Mouse (Mus musculus) heart, embryonic 14.5 days (tissue): ENCODE results near the gene Edar. TPM values are rescaled to one million over a fixed set of nuclear protein-coding genes. Genes with fewer than 3 reads are reported as not detected.

ENCODE experiments used
- ATAC-seq: fragments of 200-750 bp; cut with Nextera tagmentation; 2 replicates; pipeline ENCODE4 v1.8.0; 2017; ENCODE audit warnings: low read depth, moderate TSS enrichment; ENCODE audit not compliant: insufficient number of reproducible peaks, insufficient read depth, low FRiP score
- H3K27ac ChIP-seq, 2 experiments: fragments of 200-500 bp in 1 of 2; fragments of 300-500 bp in 1 of 2; sonication (generic) in 1 of 2; replicated peaks in 1 of 2; 2 replicates each; pipeline ENCODE4 v1.5.1; 2012 to 2014; ENCODE audit warnings: low read depth in 2 of 2, low read length in 2 of 2, control low read depth in 1 of 2, mild to moderate bottlenecking in 1 of 2, mixed read lengths in 1 of 2; ENCODE audit not compliant: control insufficient read depth in 1 of 2, insufficient read depth in 1 of 2
- H3K27me3 ChIP-seq: fragments of 300-500 bp; sonication (generic); 2 replicates; pipeline ENCODE4 v1.6.1; 2014; ENCODE audit warnings: mild to moderate bottlenecking, low read length, control low read depth; ENCODE audit not compliant: control insufficient read depth, insufficient read depth
- H3K36me3 ChIP-seq: fragments of 300-500 bp; sonication (generic); 2 replicates; pipeline ENCODE4 v1.6.1; 2014; ENCODE audit warnings: mild to moderate bottlenecking, control low read depth, low read length, mixed read lengths; ENCODE audit not compliant: control insufficient read depth, insufficient read depth
- H3K4me1 ChIP-seq, 2 experiments: fragments of 200-500 bp in 1 of 2; fragments of 300-500 bp in 1 of 2; sonication (generic) in 1 of 2; 2 replicates each; pipeline ENCODE4 v1.6.1; 2012 to 2014; ENCODE audit warnings: low read length in 2 of 2, control low read depth in 1 of 2, mixed read lengths in 1 of 2; ENCODE audit not compliant: control insufficient read depth in 2 of 2, insufficient read depth in 2 of 2
- H3K4me2 ChIP-seq: fragments of 300-500 bp; sonication (generic); 2 replicates; pipeline ENCODE4 v1.6.1; 2014; ENCODE audit warnings: mild to moderate bottlenecking, low read length
- H3K4me3 ChIP-seq, 2 experiments: fragments of 200-500 bp in 1 of 2; fragments of 300-500 bp in 1 of 2; sonication (generic) in 1 of 2; 2 replicates each; pipeline ENCODE4 v1.5.1; 2012 to 2014; ENCODE audit warnings: low read length in 2 of 2, mild to moderate bottlenecking in 2 of 2, control low read depth in 1 of 2, low read depth in 1 of 2, moderate library complexity in 1 of 2; ENCODE audit not compliant: control insufficient read depth in 1 of 2, insufficient read depth in 1 of 2
- H3K9ac ChIP-seq: fragments of 300-500 bp; sonication (generic); 2 replicates; pipeline ENCODE4 v1.6.1; 2014; ENCODE audit warnings: mild to moderate bottlenecking, low read length
- H3K9me3 ChIP-seq: fragments of 300-500 bp; sonication (generic); 2 replicates; pipeline ENCODE4 v1.6.1; 2016; ENCODE audit warnings: low read length, control low read depth; ENCODE audit not compliant: control insufficient read depth
- WGBS: fragments of 180-500 bp; shearing (Covaris S2); extraction: QIAGEN DNeasy Blood & Tissue Kit; methylation state at CpG from one replicate; pipeline ENCODE4 v1.1.7; 2014; 5-methylcytosine and 5-hydroxymethylcytosine counted together
- polyA plus RNA-seq: library from polyadenylated mRNA; unstranded; fragments of >200 nt; fragmentation: Nextera tagmentation; extraction: Ambion mirVana; gene quantifications from 2 replicates; pipeline ENCODE4 v1.2.1, GENCODE M21; 2014

Edar gene
- polyA plus RNA-seq, 1 experiment from 2014 or later: 0.07 TPM

GRCm38 (mm10) chr10:58636431-58637080, 38.9 kb downstream of the Edar start:
- Histone ChIP-seq H3K4me2 (no peak overlapping the region), H3K9ac (no peak overlapping the region), H3K4me1 (peaks cover 11 to 13% of the 10 kb centered on the region in 2 experiments; a peak in 3 of 4 replicates), H3K27me3 (no peaks in the 10 kb centered on the region), H3K9me3 (no peaks in the 10 kb centered on the region), H3K4me3 (no peak overlapping the region), H3K36me3 (no peaks in the 10 kb centered on the region), H3K27ac (no peak overlapping the region)
- WGBS: 58% methylated on average over 7 of the region's 7 CpGs
- no peak; the same call in 1 of the 2 replicates for ATAC-seq

- Histone ChIP-seq H3K27ac (no peak overlapping the region), H3K9ac (no peak overlapping the region), H3K4me3 (no peak overlapping the region), H3K36me3 (no peaks in the 10 kb centered on the region), H3K4me1 (peaks cover 0 to 2% of the 10 kb centered on the region in 2 experiments; a peak in 2 of 4 replicates), H3K27me3 (no peaks in the 10 kb centered on the region), H3K4me2 (no peak overlapping the region), H3K9me3 (no peaks in the 10 kb centered on the region)
- WGBS: 97% methylated on average over 2 of the region's 2 CpGs
- no peak for ATAC-seq
Observed at GRCm38 (mm10) chr10:58633507-58633906, 41.9 kb downstream of the Edar start.

- no peak overlapping the region for H3K4me2 ChIP-seq
- no peak overlapping the region for H3K9ac ChIP-seq
- ATAC-seq: no peak
- peaks cover 3 to 7% of the 10 kb centered on the region in 2 experiments; a peak in 3 of 4 replicates for H3K4me1 ChIP-seq
- H3K4me3 ChIP-seq: no peak overlapping the region
- no peaks in the 10 kb centered on the region for H3K36me3 ChIP-seq
- no peaks in the 10 kb centered on the region for H3K9me3 ChIP-seq
- H3K27me3 ChIP-seq: no peaks in the 10 kb centered on the region
- H3K27ac ChIP-seq: no peak overlapping the region
Observed at GRCm38 (mm10) chr10:58627569-58627968, 47.9 kb downstream of the Edar start.

GRCm38 (mm10) chr10:58624848-58625711, 50.4 kb downstream of the Edar start:
- Histone ChIP-seq H3K27ac (no peak overlapping the region), H3K4me1 (peaks cover 7 to 8% of the 10 kb centered on the region in 2 experiments; a peak in 2 of 4 replicates), H3K27me3 (no peaks in the 10 kb centered on the region)

GRCm38 (mm10) chr10:58619266-58619665, 56.2 kb downstream of the Edar start:
- H3K36me3 ChIP-seq: no peaks in the 10 kb centered on the region
- H3K27me3 ChIP-seq: no peaks in the 10 kb centered on the region
- H3K4me3 ChIP-seq: no peak overlapping the region
- no peak overlapping the region for H3K9ac ChIP-seq
- H3K4me1 ChIP-seq: peaks cover 0 to 5% of the 10 kb centered on the region in 2 experiments; a peak in 1 of 4 replicates
- H3K4me2 ChIP-seq: no peak overlapping the region
- 88% methylated on average over 4 of the region's 4 CpGs for WGBS
- no peak overlapping the region for H3K27ac ChIP-seq
- ATAC-seq: no peak
- H3K9me3 ChIP-seq: no peaks in the 10 kb centered on the region

More at GRCm38 (mm10) chr10:58624848-58625711, 50.4 kb downstream of the Edar start:
- H3K4me2 ChIP-seq: no peak overlapping the region
- H3K36me3 ChIP-seq: no peaks in the 10 kb centered on the region
- no peak for ATAC-seq
- 46% methylated on average over 12 of the region's 12 CpGs for WGBS
- no peak overlapping the region for H3K4me3 ChIP-seq
- no peaks in the 10 kb centered on the region for H3K9me3 ChIP-seq
- H3K9ac ChIP-seq: no peak overlapping the region

- peaks cover 0 to 5% of the 10 kb centered on the region in 2 experiments; a peak in 1 of 4 replicates for H3K4me1 ChIP-seq
- H3K27ac ChIP-seq: no peak overlapping the region
- no peak overlapping the region for H3K4me3 ChIP-seq
- H3K36me3 ChIP-seq: no peaks in the 10 kb centered on the region
- no peaks in the 10 kb centered on the region for H3K9me3 ChIP-seq
- WGBS: 88% methylated on average over 17 of the region's 17 CpGs
- H3K4me2 ChIP-seq: no peak overlapping the region
- no peak for ATAC-seq
- H3K9ac ChIP-seq: no peak overlapping the region
- H3K27me3 ChIP-seq: no peaks in the 10 kb centered on the region
Observed at GRCm38 (mm10) chr10:58618501-58619216, 56.8 kb downstream of the Edar start.

GRCm38 (mm10) chr10:58616565-58616964, 58.9 kb downstream of the Edar start:
- no peaks in the 10 kb centered on the region for H3K36me3 ChIP-seq
- no peak overlapping the region for H3K9ac ChIP-seq
- H3K4me2 ChIP-seq: no peak overlapping the region
- H3K4me3 ChIP-seq: no peak overlapping the region
- ATAC-seq: no peak
- H3K27me3 ChIP-seq: no peaks in the 10 kb centered on the region
- H3K27ac ChIP-seq: no peak overlapping the region
- 85% methylated on average over 5 of the region's 5 CpGs for WGBS
- peaks cover 0 to 5% of the 10 kb centered on the region in 2 experiments; a peak in 1 of 4 replicates for H3K4me1 ChIP-seq
- no peaks in the 10 kb centered on the region for H3K9me3 ChIP-seq
